Mouse (Mus musculus): Measurements from ENCODE around the gene Smg5. TPM values are rescaled to one million over a fixed set of nuclear protein-coding genes. Genes with fewer than 3 reads are reported as not detected.
"Not testable (repeated sequence)": the region's sequence is repeated elsewhere in the genome, so short reads cannot be mapped to it uniquely, and the experiment has no call there.

The Smg5 gene
- polyA plus RNA-seq, 1 experiment from 2014 or later, result 34.3 TPM

- not testable (repeated sequence) for H3K4me3 ChIP-seq (ENCODE audit: control insufficient read depth in 1 of 2, insufficient read depth in 1 of 2, low read depth in 1 of 2, low read length in 2 of 2); H3K9ac ChIP-seq (ENCODE audit: low read length); H3K36me3 ChIP-seq (ENCODE audit: control insufficient read depth, insufficient read depth, low read length); H3K4me1 ChIP-seq (ENCODE audit: control insufficient read depth in 2 of 2, insufficient read depth in 2 of 2, low read length in 2 of 2); H3K9me3 ChIP-seq (ENCODE audit: control insufficient read depth, low read length); H3K27me3 ChIP-seq (ENCODE audit: control insufficient read depth, insufficient read depth, low read length); ATAC-seq (ENCODE audit: insufficient number of reproducible peaks, insufficient read depth, low FRiP score, low read depth); H3K27ac ChIP-seq (replicated peaks in 1 of 2; ENCODE audit: control insufficient read depth in 1 of 2, insufficient read depth in 1 of 2, low read depth in 2 of 2, low read length in 2 of 2)
- WGBS, result 11% methylated on average over 17 of the region's 22 CpGs
- H3K4me2 ChIP-seq (ENCODE audit: low read length), result peak overlapping the region; percentile 48
Observed at GRCm38 (mm10) chr3:88381389-88382315, 45.6 kb downstream of the Smg5 start.

- H3K9ac ChIP-seq (ENCODE audit: low read length); H3K4me2 ChIP-seq (ENCODE audit: low read length); H3K27me3 ChIP-seq (ENCODE audit: control insufficient read depth, insufficient read depth, low read length); H3K4me3 ChIP-seq (ENCODE audit: control insufficient read depth in 1 of 2, insufficient read depth in 1 of 2, low read depth in 1 of 2, low read length in 2 of 2); H3K36me3 ChIP-seq (ENCODE audit: control insufficient read depth, insufficient read depth, low read length); H3K9me3 ChIP-seq (ENCODE audit: control insufficient read depth, low read length); H3K4me1 ChIP-seq (ENCODE audit: control insufficient read depth in 2 of 2, insufficient read depth in 2 of 2, low read length in 2 of 2); H3K27ac ChIP-seq (replicated peaks in 1 of 2; ENCODE audit: control insufficient read depth in 1 of 2, insufficient read depth in 1 of 2, low read depth in 2 of 2, low read length in 2 of 2); ATAC-seq (ENCODE audit: insufficient number of reproducible peaks, insufficient read depth, low FRiP score, low read depth): not testable (repeated sequence)
- 13% methylated on average over 1 of the region's 7 CpGs for WGBS
Observed at GRCm38 (mm10) chr3:88382383-88382782, 46.3 kb downstream of the Smg5 start.

GRCm38 (mm10) chr3:88384364-88384763, 48.3 kb downstream of the Smg5 start, which contains the start of gene Bglap:
Gene Bglap, minus strand, starts transcription at chr3:88384464.
- Histone ChIP-seq H3K4me3 (ENCODE audit: control insufficient read depth in 1 of 2, insufficient read depth in 1 of 2, low read depth in 1 of 2, low read length in 2 of 2) (no peak within 1 kb of the TSS), H3K27ac (replicated peaks in 1 of 2; ENCODE audit: control insufficient read depth in 1 of 2, insufficient read depth in 1 of 2, low read depth in 2 of 2, low read length in 2 of 2) (no peak within 1 kb of the TSS), H3K4me2 (ENCODE audit: low read length) (no peak within 1 kb of the TSS), H3K9ac (ENCODE audit: low read length) (no peak within 1 kb of the TSS), H3K4me1 (ENCODE audit: control insufficient read depth in 2 of 2, insufficient read depth in 2 of 2, low read length in 2 of 2) (peaks cover 0 to 2% of the 10 kb centered on the region in 2 experiments; a peak in 1 of 4 replicates), H3K27me3 (ENCODE audit: control insufficient read depth, insufficient read depth, low read length) (no peaks in the 10 kb centered on the region), H3K36me3 (ENCODE audit: control insufficient read depth, insufficient read depth, low read length) (no peaks in the 10 kb centered on the region), H3K9me3 (ENCODE audit: control insufficient read depth, low read length) (no peaks in the 10 kb centered on the region)
- ATAC-seq (ENCODE audit: insufficient number of reproducible peaks, insufficient read depth, low FRiP score, low read depth), result no peak
- WGBS, result 69% methylated on average over 5 of the region's 5 CpGs

- 88% methylated on average over 9 of the region's 9 CpGs for WGBS
- H3K4me2 ChIP-seq (ENCODE audit: low read length), result no peak overlapping the region
- H3K4me3 ChIP-seq (ENCODE audit: control insufficient read depth in 1 of 2, insufficient read depth in 1 of 2, low read depth in 1 of 2, low read length in 2 of 2), result no peak overlapping the region
- no peak for ATAC-seq (ENCODE audit: insufficient number of reproducible peaks, insufficient read depth, low FRiP score, low read depth)
- no peak overlapping the region for H3K9ac ChIP-seq (ENCODE audit: low read length)
- no peaks in the 10 kb centered on the region for H3K27me3 ChIP-seq (ENCODE audit: control insufficient read depth, insufficient read depth, low read length)
- no peak overlapping the region for H3K27ac ChIP-seq (replicated peaks in 1 of 2; ENCODE audit: control insufficient read depth in 1 of 2, insufficient read depth in 1 of 2, low read depth in 2 of 2, low read length in 2 of 2)
- H3K9me3 ChIP-seq (ENCODE audit: control insufficient read depth, low read length), result no peaks in the 10 kb centered on the region
- peaks cover 41% of the 10 kb centered on the region for H3K36me3 ChIP-seq (ENCODE audit: control insufficient read depth, insufficient read depth, low read length)
- H3K4me1 ChIP-seq (ENCODE audit: control insufficient read depth in 2 of 2, insufficient read depth in 2 of 2, low read length in 2 of 2), result no peaks in the 10 kb centered on the region
Observed at GRCm38 (mm10) chr3:88393776-88394375, 57.8 kb downstream of the Smg5 start.

GRCm38 (mm10) chr3:88395288-88395687, 59.2 kb downstream of the Smg5 start:
- Histone ChIP-seq H3K4me3 (ENCODE audit: control insufficient read depth in 1 of 2, insufficient read depth in 1 of 2, low read depth in 1 of 2, low read length in 2 of 2) (no peak overlapping the region), H3K27ac (replicated peaks in 1 of 2; ENCODE audit: control insufficient read depth in 1 of 2, insufficient read depth in 1 of 2, low read depth in 2 of 2, low read length in 2 of 2) (no peak overlapping the region), H3K9me3 (ENCODE audit: control insufficient read depth, low read length) (no peaks in the 10 kb centered on the region), H3K27me3 (ENCODE audit: control insufficient read depth, insufficient read depth, low read length) (no peaks in the 10 kb centered on the region), H3K9ac (ENCODE audit: low read length) (no peak overlapping the region), H3K36me3 (ENCODE audit: control insufficient read depth, insufficient read depth, low read length) (peaks cover 50% of the 10 kb centered on the region), H3K4me2 (ENCODE audit: low read length) (no peak overlapping the region), H3K4me1 (ENCODE audit: control insufficient read depth in 2 of 2, insufficient read depth in 2 of 2, low read length in 2 of 2) (no peaks in the 10 kb centered on the region)
- ATAC-seq (ENCODE audit: insufficient number of reproducible peaks, insufficient read depth, low FRiP score, low read depth), result no peak
- WGBS, result 93% methylated on average over 6 of the region's 6 CpGs

GRCm38 (mm10) chr3:88395742-88396141, 59.7 kb downstream of the Smg5 start:
- WGBS, result 81% methylated on average over 8 of the region's 8 CpGs

GRCm38 (mm10) chr3:88398666-88399065, 62.6 kb downstream of the Smg5 start:
- Histone ChIP-seq H3K9ac (ENCODE audit: low read length) (no peak overlapping the region), H3K27ac (replicated peaks in 1 of 2; ENCODE audit: control insufficient read depth in 1 of 2, insufficient read depth in 1 of 2, low read depth in 2 of 2, low read length in 2 of 2) (no peak overlapping the region), H3K4me1 (ENCODE audit: control insufficient read depth in 2 of 2, insufficient read depth in 2 of 2, low read length in 2 of 2) (no peaks in the 10 kb centered on the region), H3K36me3 (ENCODE audit: control insufficient read depth, insufficient read depth, low read length) (peaks cover 57% of the 10 kb centered on the region), H3K4me3 (ENCODE audit: control insufficient read depth in 1 of 2, insufficient read depth in 1 of 2, low read depth in 1 of 2, low read length in 2 of 2) (no peak overlapping the region), H3K9me3 (ENCODE audit: control insufficient read depth, low read length) (no peaks in the 10 kb centered on the region), H3K4me2 (ENCODE audit: low read length) (no peak overlapping the region), H3K27me3 (ENCODE audit: control insufficient read depth, insufficient read depth, low read length) (no peaks in the 10 kb centered on the region)
- ATAC-seq (ENCODE audit: insufficient number of reproducible peaks, insufficient read depth, low FRiP score, low read depth), result no peak
- WGBS, result 82% methylated on average over 2 of the region's 2 CpGs

More at GRCm38 (mm10) chr3:88395742-88396141, 59.7 kb downstream of the Smg5 start:
- ATAC-seq (ENCODE audit: insufficient number of reproducible peaks, insufficient read depth, low FRiP score, low read depth), result no peak
- H3K9ac ChIP-seq (ENCODE audit: low read length), result no peak overlapping the region
- H3K27me3 ChIP-seq (ENCODE audit: control insufficient read depth, insufficient read depth, low read length), result no peaks in the 10 kb centered on the region
- H3K4me3 ChIP-seq (ENCODE audit: control insufficient read depth in 1 of 2, insufficient read depth in 1 of 2, low read depth in 1 of 2, low read length in 2 of 2), result no peak overlapping the region
- H3K4me2 ChIP-seq (ENCODE audit: low read length), result no peak overlapping the region
- H3K4me1 ChIP-seq (ENCODE audit: control insufficient read depth in 2 of 2, insufficient read depth in 2 of 2, low read length in 2 of 2), result no peaks in the 10 kb centered on the region
- no peaks in the 10 kb centered on the region for H3K9me3 ChIP-seq (ENCODE audit: control insufficient read depth, low read length)
- H3K36me3 ChIP-seq (ENCODE audit: control insufficient read depth, insufficient read depth, low read length), result peaks cover 49% of the 10 kb centered on the region
- no peak overlapping the region for H3K27ac ChIP-seq (replicated peaks in 1 of 2; ENCODE audit: control insufficient read depth in 1 of 2, insufficient read depth in 1 of 2, low read depth in 2 of 2, low read length in 2 of 2)
